8 mouse cellular contexts compared by ENCODE assay signal in genomic region chr5:52114751-52115451, GRCm38 (mm10).
DNase-seq lines count a peak whose midpoint lies in the region; ATAC-seq and TF ChIP-seq lines count a peak whose summit lies in the region.

No protein-coding gene starts in this region.

- TF ChIP-seq CTCF in hindbrain, postnatal 0 days (IDR thresholded peaks at IDR 0.05; ENCODE audit: low read depth) = no peak

- peak overlapping the region; percentile 72 for H3K4me3 ChIP-seq in embryonic facial prominence, embryonic 12.5 days
- H3K4me3 ChIP-seq in hindbrain, postnatal 0 days (ENCODE audit: low read length) = peak overlapping the region; percentile 59
- H3K4me3 ChIP-seq in liver, embryonic 12.5 days = peak overlapping the region; percentile 62

- peak; percentile 13 for DNase-seq in gastrocnemius, postnatal 14 days
- no peak for DNase-seq in gastrocnemius, postnatal 25 days
- DNase-seq in Muller cell, postnatal 12 days (ENCODE audit: inconsistent ontology term) = peak; percentile 26
- peak; percentile 51 for DNase-seq in hindbrain, postnatal 0 days (ENCODE audit: low spot score)
- DNase-seq in right cerebral cortex, postnatal 25 days = peak; percentile 44
- no peak for DNase-seq in MN1 (ENCODE audit: low spot score)

- ATAC-seq in embryonic facial prominence, embryonic 12.5 days (ENCODE audit: insufficient number of reproducible peaks, insufficient read depth, low FRiP score, low TSS enrichment) = peak; percentile 5; the same call in 1 of the 2 replicates
- no peak for ATAC-seq in hindbrain, postnatal 0 days
- 0 out of 2 replicates have a peak, but pooled peaks have one; percentile 14 for ATAC-seq in liver, embryonic 12.5 days

- peaks cover 27% of the 10 kb centered on the region; the same call in 1 of the 2 replicates for H3K4me1 ChIP-seq in embryonic facial prominence, embryonic 12.5 days
- H3K4me1 ChIP-seq in hindbrain, postnatal 0 days (ENCODE audit: insufficient read depth, low read length) = 0 out of 2 replicates have a peak, but pooled peaks cover 3% of the 10 kb centered on the region
- peaks cover 28% of the 10 kb centered on the region; the same call in 1 of the 2 replicates for H3K4me1 ChIP-seq in liver, embryonic 12.5 days

- WGBS in embryonic facial prominence, embryonic 12.5 days = under 1% methylated on average over 48 of the region's 48 CpGs
- 1% methylated on average over 48 of the region's 48 CpGs for WGBS in hindbrain, postnatal 0 days
- WGBS in liver, embryonic 12.5 days (ENCODE audit: insufficient replicate concordance) = under 1% methylated on average over 48 of the region's 48 CpGs

- H3K9ac ChIP-seq in embryonic facial prominence, embryonic 12.5 days = peak overlapping the region; percentile 68
- peak overlapping the region; percentile 60 for H3K9ac ChIP-seq in hindbrain, postnatal 0 days (replicated peaks; ENCODE audit: low read length)
- no peak overlapping the region for H3K9ac ChIP-seq in liver, embryonic 12.5 days

- peak overlapping the region; percentile 99 for H3K4me2 ChIP-seq in embryonic facial prominence, embryonic 12.5 days (replicated peaks)
- H3K4me2 ChIP-seq in hindbrain, postnatal 0 days (ENCODE audit: low read depth, low read length) = peak overlapping the region; percentile 82
- H3K4me2 ChIP-seq in liver, embryonic 12.5 days = peak overlapping the region; percentile 83

- no peaks in the 10 kb centered on the region for H3K9me3 ChIP-seq in embryonic facial prominence, embryonic 12.5 days
- H3K9me3 ChIP-seq in hindbrain, postnatal 0 days (ENCODE audit: low read length) = no peaks in the 10 kb centered on the region
- no peaks in the 10 kb centered on the region for H3K9me3 ChIP-seq in liver, embryonic 12.5 days (replicated peaks)

- no peak overlapping the region for H3K27ac ChIP-seq in embryonic facial prominence, embryonic 12.5 days
- 0 out of 2 replicates have a peak overlapping the region, but pooled peaks have one; percentile 17 for H3K27ac ChIP-seq in hindbrain, postnatal 0 days
- H3K27ac ChIP-seq in liver, embryonic 12.5 days = no peak overlapping the region

- no peaks in the 10 kb centered on the region for H3K36me3 ChIP-seq in embryonic facial prominence, embryonic 12.5 days
- H3K36me3 ChIP-seq in hindbrain, postnatal 0 days (ENCODE audit: insufficient read depth, low read length) = no peaks in the 10 kb centered on the region
- no peaks in the 10 kb centered on the region for H3K36me3 ChIP-seq in liver, embryonic 12.5 days

- peaks cover 52% of the 10 kb centered on the region for H3K27me3 ChIP-seq in embryonic facial prominence, embryonic 12.5 days
- H3K27me3 ChIP-seq in hindbrain, postnatal 0 days (ENCODE audit: insufficient read depth, low read length) = no peaks in the 10 kb centered on the region
- peaks cover 87% of the 10 kb centered on the region for H3K27me3 ChIP-seq in liver, embryonic 12.5 days (replicated peaks)

- intact Hi-C loops in gastrocnemius, postnatal 14 days (cut with DNase I; ENCODE audit: low total_unique reads) = no loop called here

Comparison
In these comparisons a context has a peak if more than half of its experiments do, and no peak if none do; other contexts are left out.
1. DNase-seq: peak in gastrocnemius, postnatal 14 days (single experiment), Muller cell, postnatal 12 days (single experiment), hindbrain, postnatal 0 days (single experiment) and right cerebral cortex, postnatal 25 days (single experiment); none in gastrocnemius, postnatal 25 days (single experiment) and MN1 (single experiment).
2. Peak in every context shown above with its lines, with median percentiles within 50 percentile points of each other: H3K4me2 ChIP-seq and H3K4me3 ChIP-seq.